In the genomic region with DNA sequence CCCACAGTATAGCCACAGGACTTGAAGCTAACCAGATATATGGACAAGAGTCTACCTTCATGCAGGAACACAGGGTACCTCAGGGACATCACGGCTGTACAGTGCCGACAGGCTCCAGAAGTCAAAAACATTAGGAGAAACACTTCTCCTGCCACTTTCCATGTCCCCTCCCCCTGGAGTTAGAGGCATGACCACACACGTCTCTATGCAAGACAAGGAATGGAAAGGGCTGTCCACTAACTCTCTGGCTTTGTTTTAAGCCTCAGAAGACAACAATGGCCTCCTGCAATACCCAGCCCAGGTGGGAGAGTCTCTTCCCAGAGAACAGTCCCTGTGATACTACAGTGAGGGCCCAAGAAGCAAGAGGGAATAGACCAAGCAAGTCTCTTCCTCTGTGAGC, we compare ENCODE assay signal across 10 mouse cellular contexts.
A peak's percentile ranks its signal among the peaks of the same experiment; 100 is the strongest.
DNase-seq lines count a peak whose midpoint lies in the region; ATAC-seq and TF ChIP-seq lines count a peak whose summit lies in the region.
"Had no signal": no experiment of that assay in that cellular context is flagged by ENCODE, and none has a peak within 500 bp of the region (broad histone marks: within the 10 kb centered on the region; RNA-seq: fewer than 3 reads in every experiment).

No protein-coding gene starts in this region.

- H3K4me2 ChIP-seq in lung, embryonic 14.5 days: peak overlapping the region; percentile 13; the same call in 1 of the 2 replicates
- peak overlapping the region; percentile 76 for H3K4me2 ChIP-seq in hindbrain, embryonic 15.5 days
- peak overlapping the region; percentile 85 for H3K4me2 ChIP-seq in neural tube, embryonic 15.5 days
- H3K4me2 ChIP-seq: heart, embryonic 15.5 days had no signal

- H3K9me3 ChIP-seq in lung, embryonic 14.5 days (ENCODE audit: low read depth, low read length): no peaks in the 10 kb centered on the region
- H3K9me3 ChIP-seq in hindbrain, embryonic 15.5 days: no peaks in the 10 kb centered on the region
- no peaks in the 10 kb centered on the region for H3K9me3 ChIP-seq in neural tube, embryonic 15.5 days (replicated peaks)
- H3K9me3 ChIP-seq: heart, embryonic 15.5 days had no signal

- no peaks in the 10 kb centered on the region; the same call in 1 of the 2 replicates for H3K4me1 ChIP-seq in lung, embryonic 14.5 days (ENCODE audit: insufficient read depth)
- H3K4me1 ChIP-seq in hindbrain, embryonic 15.5 days (replicated peaks): peaks cover 22% of the 10 kb centered on the region; the same call in 1 of the 2 replicates
- H3K4me1 ChIP-seq in neural tube, embryonic 15.5 days: peaks cover 17% of the 10 kb centered on the region

- no peak for DNase-seq in lung, embryonic 14.5 days
- DNase-seq in lung, postnatal 10 days: no peak
- peak; percentile 47 to 66 for DNase-seq in kidney, postnatal 25 days
- no peak for DNase-seq in cerebellum, adult 9-11 months
- DNase-seq in retina, postnatal 1 day: no peak
- DNase-seq: cerebellum, adult 18-20 months had no signal

- H3K27ac ChIP-seq in lung, embryonic 14.5 days (ENCODE audit: low read depth): peak overlapping the region; percentile 9; the same call in 1 of the 2 replicates
- H3K27ac ChIP-seq in hindbrain, embryonic 15.5 days (replicated peaks): 0 out of 2 replicates have a peak overlapping the region, but pooled peaks have one; percentile 10
- no peak overlapping the region for H3K27ac ChIP-seq in neural tube, embryonic 15.5 days (replicated peaks)
- H3K27ac ChIP-seq: heart, embryonic 15.5 days had no signal

- H3K9ac ChIP-seq in lung, embryonic 14.5 days: no peak overlapping the region
- H3K9ac ChIP-seq in hindbrain, embryonic 15.5 days: no peak overlapping the region
- H3K9ac ChIP-seq in neural tube, embryonic 15.5 days (replicated peaks): no peak overlapping the region; the same call in 1 of the 2 replicates
- H3K9ac ChIP-seq: heart, embryonic 15.5 days had no signal

- 58% methylated on average over 3 of the region's 3 CpGs for WGBS in lung, embryonic 14.5 days
- 58% methylated on average over 3 of the region's 3 CpGs for WGBS in hindbrain, embryonic 15.5 days
- 60% methylated on average over 3 of the region's 3 CpGs for WGBS in neural tube, embryonic 15.5 days

- H3K4me3 ChIP-seq in lung, embryonic 14.5 days (ENCODE audit: low read depth, low read length): no peak overlapping the region
- peak overlapping the region; percentile 8; the same call in 1 of the 2 replicates for H3K4me3 ChIP-seq in hindbrain, embryonic 15.5 days
- H3K4me3 ChIP-seq in neural tube, embryonic 15.5 days (replicated peaks): peak overlapping the region; percentile 49
- H3K4me3 ChIP-seq: heart, embryonic 15.5 days had no signal

- ATAC-seq in lung, embryonic 14.5 days (ENCODE audit: insufficient read depth): no peak
- no peak for ATAC-seq in hindbrain, embryonic 15.5 days (ENCODE audit: low FRiP score, low read depth)
- ATAC-seq in neural tube, embryonic 15.5 days (ENCODE audit: low FRiP score): no peak

- H3K36me3 ChIP-seq in lung, embryonic 14.5 days (ENCODE audit: insufficient read depth): no peaks in the 10 kb centered on the region
- no peaks in the 10 kb centered on the region for H3K36me3 ChIP-seq in hindbrain, embryonic 15.5 days
- no peaks in the 10 kb centered on the region for H3K36me3 ChIP-seq in neural tube, embryonic 15.5 days
- H3K36me3 ChIP-seq: heart, embryonic 15.5 days had no signal

- TF ChIP-seq CTCF in lung, embryonic 14.5 days (IDR thresholded peaks at IDR 0.05; ENCODE audit: low read depth): no peak

- 0 out of 2 replicates have a peak, but pooled peaks cover 3% of the 10 kb centered on the region for H3K27me3 ChIP-seq in lung, embryonic 14.5 days (ENCODE audit: insufficient read depth, low read length)
- H3K27me3 ChIP-seq in hindbrain, embryonic 15.5 days: no peaks in the 10 kb centered on the region
- no peaks in the 10 kb centered on the region for H3K27me3 ChIP-seq in neural tube, embryonic 15.5 days (replicated peaks)
- H3K27me3 ChIP-seq: CH12.LX had no signal

Comparison
In these comparisons a context has a peak if more than half of its experiments do, and no peak if none do; other contexts are left out.
1. DNase-seq: peak in kidney, postnatal 25 days (2 of 2); none in lung, embryonic 14.5 days (single experiment), lung, postnatal 10 days (single experiment), cerebellum, adult 9-11 months (single experiment) and retina, postnatal 1 day (single experiment).
2. H3K4me2 ChIP-seq: peak in every context shown above with its lines; median percentile 85 in neural tube, embryonic 15.5 days; 76 in hindbrain, embryonic 15.5 days; 13 in lung, embryonic 14.5 days.